Mouse (Mus musculus) liver, embryonic 11.5 days (tissue): ENCODE measurements around the gene Bpifa1. TPM values are rescaled to one million over a fixed set of nuclear protein-coding genes. Genes with fewer than 3 reads are reported as not detected.
"Not testable (repeated sequence)": the region's sequence is repeated elsewhere in the genome, so short reads cannot be mapped to it uniquely, and the experiment has no call there.

ENCODE experiments used
- ATAC-seq: fragments of 200-750 bp; cut with Nextera tagmentation; replicated peaks from 2 replicates; pipeline ENCODE4 v1.8.0; 2017; ENCODE audit warnings: moderate number of reproducible peaks, mild to moderate bottlenecking, moderate TSS enrichment, moderate library complexity; ENCODE audit not compliant: low FRiP score
- DNase-seq: peaks from one replicate; pipeline ENCODE4 v3.0.0-alpha.2; 2017; ENCODE audit warnings: low spot score
- H3K27ac ChIP-seq: fragments of 300-500 bp; sonication (generic); 2 replicates; pipeline ENCODE4 v1.5.1; 2014; ENCODE audit warnings: mild to moderate bottlenecking, low read depth, low read length, control low read depth
- H3K27me3 ChIP-seq: fragments of 300-500 bp; sonication (generic); replicated peaks from 2 replicates; pipeline ENCODE4 v1.6.1; 2014; ENCODE audit warnings: low read length, mixed read lengths; ENCODE audit not compliant: control insufficient read depth, insufficient read depth
- H3K36me3 ChIP-seq: fragments of 300-500 bp; sonication (generic); 2 replicates; pipeline ENCODE4 v1.6.1; 2014; ENCODE audit warnings: mild to moderate bottlenecking, low read length, moderate library complexity, mixed read lengths; ENCODE audit not compliant: control insufficient read depth, insufficient read depth
- H3K4me1 ChIP-seq: fragments of 300-500 bp; sonication (generic); replicated peaks from 2 replicates; pipeline ENCODE4 v1.6.1; 2014; ENCODE audit warnings: low read length, mixed read lengths; ENCODE audit not compliant: control insufficient read depth, insufficient read depth
- H3K4me2 ChIP-seq: fragments of 300-500 bp; sonication (generic); 2 replicates; pipeline ENCODE4 v1.6.1; 2014; ENCODE audit warnings: mild to moderate bottlenecking, control low read depth, moderate library complexity
- H3K4me3 ChIP-seq: fragments of 300-500 bp; sonication (generic); 2 replicates; pipeline ENCODE4 v1.5.1; 2014; ENCODE audit warnings: low read depth, low read length, control low read depth
- H3K9ac ChIP-seq: fragments of 300-500 bp; sonication (generic); 2 replicates; pipeline ENCODE4 v1.6.1; 2014; ENCODE audit warnings: low read depth, low read length, control low read depth
- H3K9me3 ChIP-seq: fragments of 300-500 bp; sonication (generic); 2 replicates; pipeline ENCODE4 v1.6.1; 2016; ENCODE audit warnings: low read length, inconsistent platforms, mixed read lengths; ENCODE audit not compliant: control insufficient read depth
- WGBS: fragments of 180-500 bp; shearing (Covaris S2); extraction: QIAGEN DNeasy Blood & Tissue Kit; methylation state at CpG from one replicate; pipeline ENCODE4 v1.1.7; 2014; 5-methylcytosine and 5-hydroxymethylcytosine counted together
- polyA plus RNA-seq: library from polyadenylated mRNA; unstranded; fragments of >200 nt; fragmentation: Nextera tagmentation; extraction: Ambion mirVana; gene quantifications from 2 replicates; pipeline ENCODE4 v1.2.1, GENCODE M21; 2014

The Bpifa1 gene
- polyA plus RNA-seq, 1 experiment from 2014 or later: not detected

DNA sequence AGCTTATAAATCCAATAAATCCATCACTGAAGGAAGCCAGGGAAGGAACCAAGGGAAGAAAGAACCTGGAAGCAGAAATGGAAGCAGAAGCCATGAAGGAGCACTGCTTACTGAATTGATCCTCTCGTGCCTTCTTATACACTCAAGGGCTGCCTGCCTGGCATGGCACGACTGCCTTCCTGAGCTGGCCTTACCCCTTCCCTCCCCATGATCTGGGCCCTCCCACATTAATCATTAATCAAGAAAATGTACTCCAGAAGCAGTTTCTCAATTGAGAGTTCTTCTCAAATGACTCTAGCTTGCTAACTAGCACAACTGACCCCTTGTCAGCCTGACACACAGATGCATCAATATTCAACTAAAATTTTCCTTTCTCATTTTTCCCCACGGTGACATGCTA, 26.5 kb downstream of the Bpifa1 start:
- no peaks in the 10 kb centered on the region for H3K27me3 ChIP-seq
- 58% methylated on average over 3 of the region's 3 CpGs for WGBS
- ATAC-seq (no peak), DNase-seq (no peak)
- no peaks in the 10 kb centered on the region for H3K9me3 ChIP-seq
- no peak overlapping the region for H3K4me3 ChIP-seq
- no peaks in the 10 kb centered on the region for H3K4me1 ChIP-seq
- no peak overlapping the region for H3K4me2 ChIP-seq
- no peak overlapping the region for H3K27ac ChIP-seq
- H3K36me3 ChIP-seq: no peaks in the 10 kb centered on the region
- no peak overlapping the region for H3K9ac ChIP-seq

DNA sequence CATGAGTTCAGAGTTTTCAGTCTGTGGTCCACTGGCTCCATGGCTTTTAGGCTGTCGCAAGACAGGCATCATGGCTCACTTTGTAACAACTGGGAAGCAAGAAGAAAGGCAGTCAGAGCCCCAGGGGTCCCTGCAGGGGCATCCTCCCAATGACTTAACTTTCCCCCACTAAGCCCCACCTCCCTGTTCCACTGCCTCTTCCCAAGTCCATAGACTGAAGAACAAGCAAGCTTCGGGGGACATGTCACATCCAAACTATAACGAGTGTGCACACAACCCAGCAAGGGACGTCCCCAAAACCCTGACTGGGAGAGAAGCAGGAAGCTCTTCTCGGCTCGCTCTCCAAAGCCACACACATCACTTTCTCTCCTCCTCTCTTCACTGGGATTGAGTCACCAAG, 28.9 kb downstream of the Bpifa1 start:
- Histone ChIP-seq H3K4me3 (no peak overlapping the region), H3K9me3 (no peaks in the 10 kb centered on the region), H3K36me3 (no peaks in the 10 kb centered on the region), H3K9ac (no peak overlapping the region), H3K4me1 (no peaks in the 10 kb centered on the region), H3K4me2 (no peak overlapping the region), H3K27ac (no peak overlapping the region), H3K27me3 (no peaks in the 10 kb centered on the region)
- ATAC-seq (no peak), DNase-seq (no peak)
- 73% methylated on average over 6 of the region's 6 CpGs for WGBS

DNA sequence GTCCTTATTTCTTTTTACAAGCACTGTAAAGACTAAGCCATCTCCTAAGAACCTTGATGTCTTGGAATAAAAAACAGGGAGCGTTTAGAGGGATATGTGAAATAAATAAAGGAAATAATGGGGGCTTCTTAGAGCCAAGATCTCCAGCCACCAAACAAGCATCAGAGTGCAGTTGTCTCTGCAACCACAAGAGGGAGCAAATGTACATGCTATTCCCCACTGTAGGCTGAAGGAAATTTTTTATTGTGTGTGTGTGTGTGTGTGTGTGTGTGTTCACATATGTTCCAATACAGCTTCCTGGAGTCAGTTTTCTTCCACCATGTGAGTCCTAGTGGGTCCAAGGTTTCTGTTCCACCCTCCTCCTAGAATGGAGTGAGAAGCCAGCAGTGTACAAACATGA, 30.6 kb downstream of the Bpifa1 start:
- Histone ChIP-seq H3K27me3 (no peaks in the 10 kb centered on the region), H3K4me1 (no peaks in the 10 kb centered on the region), H3K36me3 (no peaks in the 10 kb centered on the region), H3K4me2 (no peak overlapping the region), H3K9me3 (no peaks in the 10 kb centered on the region), H3K9ac (no peak overlapping the region), H3K27ac (no peak overlapping the region), H3K4me3 (no peak overlapping the region)
- WGBS: 43% methylated on average over 1 of the region's 1 CpGs
- DNase-seq (no peak), ATAC-seq (no peak)

DNA sequence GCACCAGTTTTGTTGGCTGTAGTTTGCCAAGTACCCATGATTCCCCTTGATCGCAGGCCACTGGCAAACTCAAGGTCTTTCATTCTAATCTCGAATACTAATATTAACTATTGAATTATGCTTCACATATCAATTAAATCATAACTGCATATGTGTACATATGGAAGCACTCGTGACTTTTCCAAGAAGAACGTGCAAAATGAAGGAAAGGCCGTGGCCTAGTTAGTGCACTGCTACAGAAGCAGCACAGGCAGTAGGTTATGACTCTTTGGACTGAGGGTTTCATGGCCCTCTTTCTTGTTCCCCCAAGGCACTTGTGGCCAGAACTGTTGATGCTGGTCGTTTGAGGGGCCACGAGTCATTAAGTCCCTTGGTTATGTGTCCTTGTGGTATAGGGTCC, 39.2 kb downstream of the Bpifa1 start:
- DNase-seq, ATAC-seq, H3K9me3 ChIP-seq, H3K9ac ChIP-seq, H3K4me3 ChIP-seq, H3K4me2 ChIP-seq, H3K4me1 ChIP-seq, H3K27ac ChIP-seq, H3K36me3 ChIP-seq, H3K27me3 ChIP-seq: not testable (repeated sequence)
- 79% methylated on average over 7 of the region's 7 CpGs for WGBS

DNA sequence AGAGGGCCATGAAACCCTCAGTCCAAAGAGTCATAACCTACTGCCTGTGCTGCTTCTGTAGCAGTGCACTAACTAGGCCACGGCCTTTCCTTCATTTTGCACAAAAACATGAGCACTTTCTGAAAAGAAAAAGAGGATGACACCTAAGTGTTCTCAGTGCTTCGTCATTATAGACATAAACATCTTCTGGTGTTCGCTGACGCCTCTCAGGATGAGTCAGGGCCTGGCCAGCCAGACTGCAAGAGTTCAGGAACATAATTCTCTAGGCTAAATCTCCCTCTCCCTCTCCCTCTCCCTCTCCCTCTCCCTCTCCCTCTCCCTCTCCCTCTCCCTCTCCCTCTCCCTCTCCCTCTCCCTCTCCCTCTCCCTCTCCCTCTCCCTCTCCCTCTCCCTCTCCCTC, 40.4 kb downstream of the Bpifa1 start:
- WGBS: 66% methylated on average over 4 of the region's 4 CpGs
- not testable (repeated sequence) for DNase-seq, H3K36me3 ChIP-seq, H3K9ac ChIP-seq, H3K4me1 ChIP-seq, H3K27ac ChIP-seq, H3K4me3 ChIP-seq, ATAC-seq, H3K4me2 ChIP-seq, H3K9me3 ChIP-seq, H3K27me3 ChIP-seq

DNA sequence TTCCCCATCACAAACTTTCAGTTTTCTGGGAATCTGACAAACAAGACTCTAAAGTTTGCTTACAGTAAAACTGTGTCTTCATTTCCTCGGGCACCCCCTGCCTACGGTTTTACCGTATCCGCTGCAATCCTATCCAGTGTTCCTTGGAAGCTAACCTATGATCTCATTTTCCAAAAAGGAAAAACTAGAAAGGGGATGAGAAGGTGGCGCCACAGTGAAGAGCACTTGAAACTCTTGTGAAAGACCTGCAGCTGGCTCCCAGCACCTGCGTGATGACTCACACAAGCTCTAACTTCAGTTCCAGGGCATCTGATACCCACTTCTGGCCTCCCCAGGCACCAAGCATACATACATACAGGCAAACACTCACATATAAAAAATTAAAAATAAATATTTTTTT, 42.6 kb downstream of the Bpifa1 start:
- DNase-seq: no peak
- Histone ChIP-seq H3K9ac (no peak overlapping the region), H3K27ac (no peak overlapping the region)

DNA sequence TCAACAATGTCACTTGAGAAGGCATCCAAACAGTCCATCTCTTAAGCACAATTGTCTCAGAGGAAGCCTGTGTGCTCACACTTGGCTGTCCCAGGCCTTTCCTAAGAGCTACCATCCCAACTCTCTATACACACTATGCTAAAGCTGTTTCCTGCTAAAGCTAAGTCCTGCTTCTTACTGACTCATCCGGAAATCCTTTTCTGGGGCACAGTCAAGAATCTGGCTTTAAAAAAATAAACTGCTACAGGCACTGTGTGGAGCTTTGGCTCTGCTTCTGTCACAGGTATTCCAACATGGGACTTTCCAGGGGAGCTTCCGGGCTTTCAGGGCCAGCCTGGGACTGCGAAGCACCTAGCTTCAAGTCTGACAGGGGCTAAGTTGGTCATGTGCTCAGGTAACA, 43.1 kb downstream of the Bpifa1 start:
- H3K36me3 ChIP-seq: no peaks in the 10 kb centered on the region
- 74% methylated on average over 3 of the region's 3 CpGs for WGBS
- H3K9me3 ChIP-seq: no peaks in the 10 kb centered on the region
- H3K9ac ChIP-seq: no peak overlapping the region
- H3K4me2 ChIP-seq: no peak overlapping the region
- H3K27me3 ChIP-seq: no peaks in the 10 kb centered on the region
- H3K4me1 ChIP-seq: no peaks in the 10 kb centered on the region
- no peak overlapping the region for H3K4me3 ChIP-seq
- no peak for ATAC-seq
- no peak for DNase-seq
- H3K27ac ChIP-seq: no peak overlapping the region

More for the DNA sequence above, 42.6 kb downstream of the Bpifa1 start:
- H3K36me3 ChIP-seq: no peaks in the 10 kb centered on the region
- no peak overlapping the region for H3K4me3 ChIP-seq
- 88% methylated on average over 6 of the region's 6 CpGs for WGBS
- H3K4me2 ChIP-seq: no peak overlapping the region
- no peaks in the 10 kb centered on the region for H3K27me3 ChIP-seq
- no peak for ATAC-seq
- no peaks in the 10 kb centered on the region for H3K4me1 ChIP-seq
- H3K9me3 ChIP-seq: no peaks in the 10 kb centered on the region

DNA sequence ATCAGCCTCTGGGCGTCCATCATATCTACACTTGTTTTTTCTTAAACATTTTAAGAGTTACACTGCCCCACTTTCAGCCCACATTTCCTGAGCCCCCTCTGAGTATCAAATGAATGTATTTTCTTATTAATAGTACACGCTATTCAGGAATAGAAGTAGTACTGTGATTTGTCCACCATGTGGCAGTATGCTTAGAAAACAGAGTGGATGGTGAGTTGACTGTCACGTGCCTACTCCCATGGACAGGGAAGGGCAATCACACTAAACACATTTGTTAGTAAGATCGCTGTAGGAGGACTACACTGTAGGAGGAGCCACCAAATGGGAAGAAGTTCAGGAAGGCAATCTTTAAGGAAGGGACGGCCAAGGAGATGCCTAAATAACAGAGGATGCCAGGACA, 44.8 kb downstream of the Bpifa1 start:
- no peak overlapping the region for H3K27ac ChIP-seq
- H3K4me2 ChIP-seq: no peak overlapping the region
- DNase-seq: no peak
- no peaks in the 10 kb centered on the region for H3K36me3 ChIP-seq
- 35% methylated on average over 5 of the region's 5 CpGs for WGBS
- no peaks in the 10 kb centered on the region for H3K9me3 ChIP-seq
- H3K9ac ChIP-seq: no peak overlapping the region
- no peaks in the 10 kb centered on the region for H3K27me3 ChIP-seq
- H3K4me3 ChIP-seq: no peak overlapping the region
- ATAC-seq: no peak
- H3K4me1 ChIP-seq: no peaks in the 10 kb centered on the region

DNA sequence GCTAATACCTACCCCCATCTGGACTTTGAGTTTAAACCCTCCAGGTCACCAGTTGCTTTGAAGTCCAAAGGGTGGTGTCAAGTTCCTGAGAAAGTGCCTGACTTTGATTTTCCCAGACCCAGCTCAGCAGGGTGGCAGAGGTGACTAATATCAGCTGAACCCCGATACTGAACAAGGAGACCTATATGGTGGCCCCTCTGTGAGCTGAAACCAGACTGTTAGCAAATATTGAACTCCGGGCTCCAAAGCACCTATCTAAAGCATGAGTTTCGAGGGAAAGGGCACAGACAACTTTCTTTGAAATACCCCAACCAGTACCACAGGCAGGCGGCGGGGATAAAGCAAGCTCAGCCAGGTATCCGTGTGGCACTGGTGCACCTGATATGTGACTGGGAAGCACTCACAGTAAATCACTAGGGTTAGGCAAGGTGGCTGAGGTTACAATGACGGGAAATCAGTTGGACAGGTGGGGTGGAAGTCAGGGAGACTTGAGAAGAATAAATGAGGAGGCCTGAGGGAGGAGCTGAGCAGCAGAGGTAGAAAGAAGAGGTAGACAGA, 47.3 kb downstream of the Bpifa1 start:
- WGBS: 63% methylated on average over 7 of the region's 7 CpGs

More for the DNA sequence above, 47.3 kb downstream of the Bpifa1 start:
- Histone ChIP-seq H3K27ac (no peak overlapping the region), H3K4me3 (no peak overlapping the region), H3K36me3 (no peaks in the 10 kb centered on the region), H3K4me2 (no peak overlapping the region), H3K4me1 (no peaks in the 10 kb centered on the region), H3K9ac (no peak overlapping the region), H3K27me3 (no peaks in the 10 kb centered on the region), H3K9me3 (no peaks in the 10 kb centered on the region)
- ATAC-seq: no peak
- no peak for DNase-seq
